Mouse (Mus musculus) heart, adult 9 months (tissue): ENCODE data around the gene Kank1.
"Not testable (repeated sequence)": the region's sequence is repeated elsewhere in the genome, so short reads cannot be mapped to it uniquely, and the experiment has no call there.

Source experiments
- DNase-seq, 2 experiments: peaks; one replicate each; pipeline ENCODE4 v3.0.0; 2022; ENCODE audit warnings: low spot score in 2 of 2

The Kank1 gene

DNA sequence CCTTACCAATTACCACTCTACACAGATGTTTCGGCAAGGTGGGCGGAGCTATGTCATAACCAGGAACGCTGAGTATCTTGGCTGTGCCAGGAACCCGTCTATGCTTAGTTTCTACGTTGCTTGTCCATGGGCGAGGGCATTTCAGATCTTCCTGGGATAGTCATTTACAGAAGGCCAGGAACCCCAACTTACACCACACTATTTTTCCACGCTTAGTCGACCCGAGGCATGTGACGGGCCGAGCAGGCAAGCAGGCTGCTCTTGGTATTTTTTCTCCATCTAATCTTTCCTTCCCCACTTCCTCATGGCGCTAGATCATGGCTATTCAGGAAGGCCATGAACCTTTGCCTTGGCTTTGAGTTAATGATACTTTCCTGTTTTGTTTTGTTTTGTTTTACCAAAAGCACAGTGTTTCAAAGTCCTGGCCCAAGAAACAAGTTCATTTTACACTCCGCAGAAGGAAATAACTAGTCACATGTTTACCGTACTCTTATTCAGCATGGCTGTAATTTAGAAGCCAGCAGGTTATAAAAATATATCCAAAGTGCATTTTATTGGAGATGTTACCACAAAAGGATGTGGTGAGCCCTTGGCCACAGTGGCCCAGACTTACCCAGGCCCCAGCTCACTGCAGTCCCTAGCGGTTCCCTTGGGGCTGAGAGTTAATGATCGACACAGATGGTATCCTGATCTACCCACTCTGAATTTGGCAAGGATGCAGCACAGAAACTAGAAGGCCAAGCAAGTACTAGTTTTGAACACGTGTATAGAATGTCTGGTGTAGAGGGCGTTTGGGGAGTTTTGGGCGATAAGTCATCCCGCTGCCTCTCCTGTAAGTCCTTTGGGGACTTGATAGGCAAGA, 200.2 kb downstream of the Kank1 start:
- DNase-seq, result peak in 1 of 2 experiments; percentile 45

DNA sequence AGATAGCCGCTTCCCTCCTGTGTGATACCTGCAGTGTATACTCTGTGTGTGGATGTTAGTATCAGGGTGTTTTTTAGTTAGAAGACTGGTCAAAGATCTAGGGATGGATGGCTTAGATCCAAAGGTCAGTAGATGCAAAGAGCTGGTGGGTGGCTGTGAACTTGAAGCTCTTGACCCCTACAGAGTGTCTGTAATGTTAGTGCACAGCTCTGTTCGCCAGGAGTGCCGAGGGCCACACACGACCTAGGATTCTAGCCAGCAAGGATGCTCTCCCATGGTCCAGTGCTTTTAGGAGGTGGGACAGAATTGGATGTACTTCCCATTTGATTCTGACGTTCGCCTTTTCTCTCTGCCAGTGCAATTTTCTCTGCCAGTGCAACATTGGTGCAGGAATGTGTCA, 201.5 kb downstream of the Kank1 start:
- no peak for DNase-seq

DNA sequence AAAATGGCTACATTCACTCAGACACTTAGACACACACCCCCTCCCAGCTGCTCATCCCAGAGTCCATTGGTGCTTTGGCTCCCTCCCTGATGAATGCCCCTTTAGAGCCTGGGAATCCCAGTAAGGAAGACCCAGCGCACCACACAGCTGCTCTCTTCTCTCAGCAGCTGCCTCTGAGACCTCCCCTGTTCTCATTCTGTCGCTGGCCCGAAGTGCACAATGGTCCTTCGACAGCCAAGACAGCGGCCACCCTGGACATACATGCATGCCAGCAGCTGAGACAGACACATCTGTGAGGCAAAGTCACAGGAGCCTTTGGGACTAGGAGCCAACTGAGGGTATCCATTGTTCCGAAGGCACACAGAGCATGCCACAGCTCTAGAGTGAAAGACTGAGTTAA, 203.0 kb downstream of the Kank1 start:
- no peak for DNase-seq

DNA sequence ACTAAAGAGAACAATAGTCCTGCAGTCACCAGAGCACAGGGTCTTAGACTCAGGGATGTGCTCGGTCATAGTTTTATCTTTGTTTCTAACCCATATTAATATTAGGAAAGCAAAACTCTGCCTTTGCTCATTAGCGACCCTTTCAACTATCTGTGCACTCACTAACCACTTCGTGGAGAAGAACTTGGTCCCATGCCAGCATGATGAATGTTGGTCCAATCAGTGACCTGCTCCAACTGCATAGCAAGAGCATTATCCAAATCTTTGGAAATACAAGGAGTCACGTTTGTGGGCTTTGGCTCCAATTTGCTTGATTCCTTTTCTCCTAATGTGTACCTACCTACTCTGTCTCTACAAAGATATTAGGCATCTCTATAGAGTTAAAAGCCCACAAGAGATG, 204.0 kb downstream of the Kank1 start:
- no peak for DNase-seq

DNA sequence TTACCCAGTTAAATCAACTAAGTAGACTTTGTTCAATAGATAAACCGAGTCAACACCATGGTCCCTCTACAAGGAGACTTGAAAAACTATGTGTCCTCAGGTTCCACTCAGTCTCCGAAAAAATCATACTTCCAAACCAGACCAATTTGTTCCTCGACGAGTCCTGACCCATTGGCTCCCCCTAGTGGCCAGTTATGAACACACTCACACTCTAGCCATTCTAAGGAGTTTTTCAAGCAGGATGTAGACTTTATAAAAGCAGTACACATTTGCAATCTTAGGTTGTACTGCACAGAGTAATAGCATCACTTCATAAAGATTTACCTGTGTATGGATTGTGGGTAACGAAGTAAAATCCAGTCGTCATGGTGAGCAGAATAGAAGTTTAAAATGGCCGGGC, 208.3 kb downstream of the Kank1 start:
- peak in 1 of 2 experiments; percentile 74 for DNase-seq

DNA sequence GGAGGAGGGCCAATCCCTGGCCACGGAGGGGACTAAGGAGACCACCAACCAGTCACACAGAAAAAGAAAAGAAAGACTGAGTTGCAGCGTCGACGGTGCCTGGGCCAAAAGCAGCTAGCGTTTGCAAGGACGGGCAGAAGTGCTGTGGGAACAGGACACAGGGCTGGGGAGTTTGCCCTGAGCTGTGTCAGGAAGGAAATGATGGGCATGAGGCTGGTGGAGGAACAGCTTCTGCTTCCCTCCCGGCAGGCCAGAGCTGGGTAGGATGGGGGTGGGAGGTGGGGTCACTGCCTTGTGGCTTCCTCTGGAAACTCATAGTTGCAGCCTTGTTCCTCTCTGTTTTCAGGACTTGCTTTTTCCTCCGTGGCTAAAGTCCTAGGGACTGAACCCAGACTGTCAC, 209.1 kb downstream of the Kank1 start:
- DNase-seq, result no peak

DNA sequence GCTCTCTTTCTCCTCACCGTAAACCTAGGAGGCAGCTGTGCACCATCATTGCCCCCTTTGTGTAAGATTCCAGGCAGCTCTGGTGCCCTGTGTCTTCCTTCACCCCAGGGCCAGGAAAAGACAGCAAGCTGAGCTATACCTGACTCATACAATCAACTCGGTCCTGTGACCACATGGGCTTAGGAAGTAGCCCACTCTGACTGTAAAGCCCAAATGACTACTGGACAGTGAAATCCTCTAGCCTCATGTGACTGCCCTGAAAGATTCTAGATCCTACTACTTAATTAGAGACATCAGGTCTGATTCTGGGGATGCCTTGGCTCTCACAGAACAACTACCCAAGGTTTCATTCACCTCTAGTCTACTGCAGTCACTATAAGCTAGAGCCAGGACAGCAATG, 209.9 kb downstream of the Kank1 start:
- no peak for DNase-seq

DNA sequence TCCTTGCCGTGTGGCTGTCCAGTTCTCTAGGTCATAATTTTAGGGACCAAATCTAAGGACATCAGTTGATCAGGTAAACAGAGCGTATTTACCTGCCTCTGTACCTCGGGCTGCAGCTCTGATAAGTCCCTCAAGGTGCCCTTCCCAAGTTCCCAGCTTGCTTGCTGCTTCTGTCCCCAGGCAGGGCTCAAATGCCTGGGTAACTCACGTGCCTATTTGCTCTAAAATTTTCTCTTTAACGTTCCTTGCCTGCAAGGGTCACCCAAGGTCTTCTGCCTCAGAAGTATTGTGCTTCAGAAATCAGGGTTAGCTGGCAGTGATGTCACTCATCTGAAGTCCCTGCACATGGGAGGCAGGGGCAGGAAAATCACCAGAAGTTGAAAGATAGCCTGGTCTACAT, 210.6 kb downstream of the Kank1 start:
- DNase-seq, result no peak

DNA sequence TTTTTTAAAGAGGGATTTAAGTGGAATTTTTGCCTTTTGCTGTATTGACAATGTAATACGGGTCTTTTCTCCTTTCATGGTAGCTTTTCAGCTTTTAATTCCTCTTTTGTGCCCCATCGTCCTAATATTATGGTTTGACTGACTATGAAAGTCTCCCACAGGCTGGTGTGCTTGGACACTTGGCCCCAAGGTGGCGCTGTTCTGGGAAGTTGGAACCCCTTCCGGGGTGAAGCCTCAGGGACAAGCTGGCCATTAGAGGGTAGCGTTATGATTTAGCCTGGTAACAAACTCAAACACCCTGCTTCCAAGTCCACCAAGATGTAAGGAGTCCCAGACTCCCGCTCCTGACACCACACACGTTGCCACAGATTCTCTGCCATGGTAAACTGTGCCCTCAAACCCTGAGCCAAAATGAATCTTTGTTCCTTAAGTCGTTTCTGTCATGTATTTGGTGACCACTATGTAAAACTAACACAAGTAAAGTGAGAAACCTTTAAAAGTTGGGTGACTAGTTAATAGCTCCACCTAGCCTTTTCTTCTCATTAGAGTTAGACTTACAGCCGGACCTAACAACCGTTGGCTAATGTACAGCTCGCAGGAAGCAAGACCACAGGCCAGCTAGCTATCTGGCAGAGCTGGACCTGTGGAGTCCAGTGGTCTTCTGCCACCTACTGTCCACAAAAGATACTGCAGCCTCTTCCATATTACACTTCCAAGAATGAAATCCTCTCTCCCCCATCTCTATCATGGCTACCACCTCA, 214.3 kb downstream of the Kank1 start:
- DNase-seq, result peak in 1 of 2 experiments; percentile 63

DNA sequence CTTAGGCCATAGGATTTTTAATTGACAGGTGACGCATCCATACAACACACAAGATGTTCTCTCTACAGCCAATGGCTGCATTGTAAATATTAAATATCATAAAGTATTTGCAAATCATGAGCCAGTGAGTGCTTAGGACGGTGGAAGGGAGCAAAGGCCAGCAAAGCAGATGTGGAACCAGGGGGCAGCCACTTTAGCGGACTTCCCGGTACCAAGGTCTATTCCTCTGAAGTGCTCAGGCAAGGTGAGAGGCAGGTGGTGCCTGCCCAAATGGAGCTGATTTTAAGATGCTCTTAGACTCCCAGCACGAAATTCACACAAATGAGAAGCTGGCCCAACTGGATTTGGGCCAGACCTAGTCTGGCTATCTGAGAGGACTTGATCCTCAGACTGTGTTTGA, 216.4 kb downstream of the Kank1 start:
- no peak for DNase-seq

DNA sequence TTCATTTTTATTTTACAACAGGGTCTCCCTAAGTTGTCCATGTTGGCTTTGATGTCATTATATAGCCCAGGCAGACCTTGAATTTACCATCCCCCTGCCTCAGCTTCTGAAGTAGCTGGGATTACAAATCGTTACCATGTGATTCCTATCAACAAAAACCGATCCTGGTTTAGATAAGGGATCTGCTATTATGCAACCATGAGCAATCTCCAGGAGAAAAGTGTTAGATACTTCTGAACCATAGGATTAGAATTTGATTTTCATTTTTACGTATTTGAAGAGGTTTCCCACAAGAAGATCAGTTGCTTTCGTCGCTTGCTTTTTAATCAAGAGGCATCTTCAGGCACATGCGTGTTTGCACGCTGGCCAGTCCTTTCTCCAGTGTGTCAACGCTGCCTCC, 224.0 kb downstream of the Kank1 start:
- DNase-seq, result no peak

DNA sequence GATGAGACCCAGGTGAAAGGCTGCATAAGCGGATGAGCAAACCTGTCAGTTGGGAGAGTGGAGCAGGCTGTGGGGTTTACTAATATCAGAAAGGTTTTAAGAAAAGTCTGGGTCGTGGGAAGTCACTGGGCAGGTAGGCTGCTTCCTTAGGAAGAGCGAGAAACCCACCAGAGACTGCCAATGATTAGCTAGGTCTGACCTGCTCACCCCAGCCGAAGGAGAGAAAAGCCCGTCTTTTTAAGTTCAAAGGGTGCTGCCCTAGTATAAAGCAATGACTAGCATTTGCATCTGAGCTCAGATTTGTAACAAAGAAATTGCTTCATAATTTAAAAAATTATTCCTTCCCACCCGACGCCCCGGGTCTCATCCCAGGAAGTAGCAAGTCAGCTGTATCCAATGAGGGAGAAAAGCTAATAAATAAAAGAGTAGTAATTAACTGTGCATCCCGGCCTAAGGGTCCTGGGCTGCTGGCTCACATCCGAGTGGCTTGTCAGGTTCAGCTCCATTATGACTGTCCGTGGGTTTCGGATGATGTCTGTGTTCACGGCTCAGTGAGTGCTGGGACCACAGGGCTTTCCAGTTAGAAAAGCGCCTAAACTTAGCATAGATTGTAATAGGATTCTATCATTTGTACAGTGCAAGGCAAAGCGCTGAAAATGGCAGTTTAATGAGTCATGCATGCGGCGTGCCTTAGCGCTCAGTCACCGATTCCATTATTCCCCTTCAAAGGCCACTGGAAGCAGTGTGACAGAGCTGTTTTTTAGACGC, 225.0 kb downstream of the Kank1 start:
- no peak for DNase-seq

DNA sequence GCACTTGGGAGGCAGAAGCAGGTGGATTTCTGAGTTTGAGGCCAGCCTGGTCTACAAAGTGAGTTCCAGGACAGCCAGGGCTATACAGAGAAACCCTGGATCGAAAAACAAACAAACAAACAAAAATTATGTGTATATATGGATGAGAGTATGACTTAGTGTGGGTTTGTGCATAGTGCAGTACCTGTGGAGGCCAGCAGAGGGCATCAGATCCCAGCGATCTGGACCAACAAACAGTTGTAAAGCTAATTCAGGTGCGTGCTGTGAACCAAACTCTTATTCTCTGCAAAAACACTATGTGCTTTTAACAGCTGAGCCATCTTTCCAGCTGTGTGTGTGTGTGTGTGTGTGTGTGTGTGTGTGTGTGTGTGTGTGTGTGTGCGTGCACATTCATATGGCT, 239.0 kb downstream of the Kank1 start:
- DNase-seq, result not testable (repeated sequence)

DNA sequence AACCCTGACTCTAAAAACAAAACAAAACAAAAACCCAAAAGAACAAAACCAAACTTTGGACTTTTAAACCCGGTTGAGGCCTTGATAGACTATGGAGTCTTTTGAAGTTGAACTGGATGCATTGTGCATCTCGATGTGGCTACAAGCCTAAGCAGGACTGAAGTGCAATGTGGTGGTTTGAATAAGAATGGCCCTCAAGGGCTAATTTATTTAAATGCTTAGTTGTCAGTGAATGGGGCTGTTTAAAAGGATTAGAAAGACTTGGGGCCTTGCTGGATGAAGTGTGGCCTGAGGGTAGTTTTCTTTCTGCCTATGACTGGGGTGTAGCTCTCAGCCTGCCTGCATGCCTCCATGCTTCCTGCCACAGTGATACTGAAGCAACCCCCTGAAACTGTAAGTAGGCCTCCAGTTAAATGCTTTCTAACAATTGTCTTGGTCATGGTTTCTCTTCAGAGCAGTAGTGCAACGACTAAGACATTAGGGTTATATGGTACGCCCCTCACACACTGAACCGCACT, 242.4 kb downstream of the Kank1 start:
- no peak for DNase-seq

DNA sequence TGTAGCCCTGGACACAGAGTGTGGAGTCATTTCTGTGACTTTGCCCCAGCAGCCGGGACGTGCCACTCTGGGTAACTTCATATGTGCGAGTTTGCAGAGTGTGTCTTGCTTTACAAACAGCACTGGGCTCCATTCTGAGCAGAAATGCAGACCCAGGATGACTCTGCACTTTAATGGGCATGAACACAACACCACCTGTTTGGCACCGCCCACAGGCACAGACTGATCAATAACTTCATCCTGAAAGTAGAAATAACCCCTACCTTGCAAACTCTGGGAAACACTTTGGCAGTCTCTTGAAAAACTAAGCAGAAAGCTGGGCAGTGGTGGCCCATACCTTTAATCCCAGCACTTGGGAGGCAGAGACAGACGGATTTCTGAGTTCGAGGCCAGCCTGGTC, 244.0 kb downstream of the Kank1 start:
- DNase-seq, result no peak
